Mouse (Mus musculus): ENCODE results near the gene Morn5. TPM values are rescaled to one million over a fixed set of nuclear protein-coding genes. Genes with fewer than 3 reads are reported as not detected.
A peak's percentile ranks its signal among the peaks of the same experiment; 100 is the strongest.

Gene Morn5
- polyA plus RNA-seq, 1 experiment, result 0.11 TPM

GRCm38 (mm10) chr2:36034898-36035297 lies 14.4 kb upstream of the Morn5 start:
- Histone ChIP-seq H3K36me3 (ENCODE audit: control insufficient read depth, insufficient read depth) (peaks cover 36% of the 10 kb centered on the region), H3ac (ENCODE audit: control insufficient read depth, insufficient read length, low read depth) (no peak overlapping the region), H3K4me3 (ENCODE audit: insufficient read depth, poor library complexity, severe bottlenecking) (no peak overlapping the region), H3K79me2 (ENCODE audit: control insufficient read depth, insufficient read depth) (peaks cover 5% of the 10 kb centered on the region), H3K27me3 (ENCODE audit: control insufficient read depth, insufficient read depth, insufficient read length) (no peaks in the 10 kb centered on the region), H3K79me3 (ENCODE audit: low read depth) (no peaks in the 10 kb centered on the region)
- TF ChIP-seq MYOD1 (IDR thresholded peaks at IDR 0.05; ENCODE audit: control insufficient read depth, insufficient read length, low read depth) (no peak), USF1 (IDR thresholded peaks at IDR 0.05; ENCODE audit: low read depth) (no peak), CTCF (IDR thresholded peaks at IDR 0.05; ENCODE audit: control insufficient read depth, insufficient read depth, insufficient read length) (no peak), CEBPB (IDR thresholded peaks at IDR 0.05; ENCODE audit: low read depth) (no peak), MAX (IDR thresholded peaks at IDR 0.05) (no peak), FOSL1 (IDR thresholded peaks at IDR 0.05; ENCODE audit: insufficient read depth, low read length, poor library complexity, severe bottlenecking) (no peak)

GRCm38 (mm10) chr2:36035413-36036081 lies 13.7 kb upstream of the Morn5 start:
- H3K79me2 ChIP-seq (ENCODE audit: control insufficient read depth, insufficient read depth), result peaks cover 12% of the 10 kb centered on the region
- no peaks in the 10 kb centered on the region for H3K27me3 ChIP-seq (ENCODE audit: control insufficient read depth, insufficient read depth, insufficient read length)
- H3K79me3 ChIP-seq (ENCODE audit: low read depth), result peaks cover 2% of the 10 kb centered on the region
- H3K4me3 ChIP-seq (ENCODE audit: insufficient read depth, poor library complexity, severe bottlenecking), result no peak overlapping the region
- H3K36me3 ChIP-seq (ENCODE audit: control insufficient read depth, insufficient read depth), result peaks cover 39% of the 10 kb centered on the region
- TF ChIP-seq CTCF (IDR thresholded peaks at IDR 0.05; ENCODE audit: control insufficient read depth, insufficient read depth, insufficient read length) (no peak), MYOD1 (IDR thresholded peaks at IDR 0.05; ENCODE audit: control insufficient read depth, insufficient read length, low read depth) (no peak), USF1 (IDR thresholded peaks at IDR 0.05; ENCODE audit: low read depth) (no peak), MYOG (IDR thresholded peaks at IDR 0.05; ENCODE audit: control insufficient read depth, extremely low read depth, insufficient read length) (no peak), MAX (IDR thresholded peaks at IDR 0.05) (no peak), FOSL1 (IDR thresholded peaks at IDR 0.05; ENCODE audit: insufficient read depth, low read length, poor library complexity, severe bottlenecking) (no peak), CEBPB (IDR thresholded peaks at IDR 0.05; ENCODE audit: low read depth) (no peak)
- no peak overlapping the region for H3ac ChIP-seq (ENCODE audit: control insufficient read depth, insufficient read length, low read depth)

- peaks cover 59% of the 10 kb centered on the region for H3K36me3 ChIP-seq (ENCODE audit: control insufficient read depth, insufficient read depth)
- H3K79me3 ChIP-seq (ENCODE audit: low read depth), result peaks cover 17% of the 10 kb centered on the region
- peaks cover 50% of the 10 kb centered on the region for H3K79me2 ChIP-seq (ENCODE audit: control insufficient read depth, insufficient read depth)
- no peak overlapping the region for H3ac ChIP-seq (ENCODE audit: control insufficient read depth, insufficient read length, low read depth)
- TF ChIP-seq MAX (IDR thresholded peaks at IDR 0.05) (no peak), CEBPB (IDR thresholded peaks at IDR 0.05; ENCODE audit: low read depth) (no peak), FOSL1 (IDR thresholded peaks at IDR 0.05; ENCODE audit: insufficient read depth, low read length, poor library complexity, severe bottlenecking) (no peak), MYOG (IDR thresholded peaks at IDR 0.05; ENCODE audit: control insufficient read depth, extremely low read depth, insufficient read length) (no peak), CTCF (IDR thresholded peaks at IDR 0.05; ENCODE audit: control insufficient read depth, insufficient read depth, insufficient read length) (no peak), MYOD1 (IDR thresholded peaks at IDR 0.05; ENCODE audit: control insufficient read depth, insufficient read length, low read depth) (no peak), USF1 (IDR thresholded peaks at IDR 0.05; ENCODE audit: low read depth) (no peak)
- H3K4me3 ChIP-seq (ENCODE audit: insufficient read depth, poor library complexity, severe bottlenecking), result no peak overlapping the region
- no peaks in the 10 kb centered on the region for H3K27me3 ChIP-seq (ENCODE audit: control insufficient read depth, insufficient read depth, insufficient read length)
These were observed 9.8 kb upstream of the Morn5 start for GRCm38 (mm10) chr2:36039297-36039985.

- H3K79me2 ChIP-seq (ENCODE audit: control insufficient read depth, insufficient read depth), result peaks cover 65% of the 10 kb centered on the region
- H3ac ChIP-seq (ENCODE audit: control insufficient read depth, insufficient read length, low read depth), result no peak overlapping the region
- H3K79me3 ChIP-seq (ENCODE audit: low read depth), result peaks cover 30% of the 10 kb centered on the region
- no peaks in the 10 kb centered on the region for H3K27me3 ChIP-seq (ENCODE audit: control insufficient read depth, insufficient read depth, insufficient read length)
- no peak for TF ChIP-seq CTCF (IDR thresholded peaks at IDR 0.05; ENCODE audit: control insufficient read depth, insufficient read depth, insufficient read length)
- no peak for TF ChIP-seq USF1 (IDR thresholded peaks at IDR 0.05; ENCODE audit: low read depth)
- no peak for TF ChIP-seq FOSL1 (IDR thresholded peaks at IDR 0.05; ENCODE audit: insufficient read depth, low read length, poor library complexity, severe bottlenecking)
- no peak for TF ChIP-seq MYOG (IDR thresholded peaks at IDR 0.05; ENCODE audit: control insufficient read depth, extremely low read depth, insufficient read length)
- TF ChIP-seq MYOD1 (IDR thresholded peaks at IDR 0.05; ENCODE audit: control insufficient read depth, insufficient read length, low read depth), result no peak
- no peak for TF ChIP-seq CEBPB (IDR thresholded peaks at IDR 0.05; ENCODE audit: low read depth)
- no peak for TF ChIP-seq MAX (IDR thresholded peaks at IDR 0.05)
- H3K4me3 ChIP-seq (ENCODE audit: insufficient read depth, poor library complexity, severe bottlenecking), result no peak overlapping the region
- peaks cover 55% of the 10 kb centered on the region for H3K36me3 ChIP-seq (ENCODE audit: control insufficient read depth, insufficient read depth)
These were observed 8.4 kb upstream of the Morn5 start for GRCm38 (mm10) chr2:36040872-36041271.

- Histone ChIP-seq H3K79me3 (ENCODE audit: low read depth) (peaks cover 41% of the 10 kb centered on the region), H3K36me3 (ENCODE audit: control insufficient read depth, insufficient read depth) (peaks cover 18% of the 10 kb centered on the region), H3K27me3 (ENCODE audit: control insufficient read depth, insufficient read depth, insufficient read length) (no peaks in the 10 kb centered on the region), H3K79me2 (ENCODE audit: control insufficient read depth, insufficient read depth) (peaks cover 60% of the 10 kb centered on the region), H3K4me3 (ENCODE audit: insufficient read depth, poor library complexity, severe bottlenecking) (peak overlapping the region; percentile 89), H3ac (ENCODE audit: control insufficient read depth, insufficient read length, low read depth) (peak overlapping the region; percentile 89)
- TF ChIP-seq CTCF (IDR thresholded peaks at IDR 0.05; ENCODE audit: control insufficient read depth, insufficient read depth, insufficient read length), result no peak
These were observed 1.1 kb upstream of the Morn5 start for GRCm38 (mm10) chr2:36048164-36048563.

Data from C2C12 (cell line).